Mouse (Mus musculus) heart, adult 9 months (tissue): ENCODE measurements around the gene Frmpd2.

Experiments
- DNase-seq, 2 experiments: peaks; one replicate each; pipeline ENCODE4 v3.0.0; 2022; ENCODE audit warnings: low spot score in 2 of 2

Gene Frmpd2

DNA sequence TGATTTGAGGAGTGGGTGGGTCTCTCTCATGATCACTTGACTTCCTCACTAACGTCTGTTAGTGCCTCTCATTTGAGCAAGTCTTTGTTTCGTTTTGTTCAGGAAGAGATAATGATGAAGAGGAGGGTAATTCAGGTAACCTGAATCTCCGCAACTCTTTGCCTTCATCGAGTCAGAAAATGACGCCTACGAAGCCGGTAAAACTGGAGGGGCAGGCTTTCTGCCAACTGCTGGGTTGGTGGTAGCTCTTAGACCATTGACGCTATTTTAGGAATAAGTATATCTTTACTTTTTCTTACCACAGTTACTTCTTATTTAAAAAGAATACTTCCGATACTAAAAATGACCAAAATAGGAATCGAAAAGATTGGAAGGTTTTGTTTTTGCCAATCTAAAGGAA lies 135.9 kb downstream of the Frmpd2 start:
- DNase-seq = no peak
